Mouse (Mus musculus) layer of hippocampus, adult 11-12 months (tissue): ENCODE measurements around the gene Akt2.
"Not testable (repeated sequence)": the region's sequence is repeated elsewhere in the genome, so short reads cannot be mapped to it uniquely, and the experiment has no call there.

Source experiments
- DNase-seq: peaks from one replicate; pipeline ENCODE4 v3.0.0; 2022; ENCODE audit warnings: low spot score

The Akt2 gene

GRCm38 (mm10) chr7:27613751-27614499 lies 22.6 kb downstream of the Akt2 start:
- peak; percentile 72 for DNase-seq

GRCm38 (mm10) chr7:27621028-27621427 lies 29.7 kb downstream of the Akt2 start:
- no peak for DNase-seq

DNA sequence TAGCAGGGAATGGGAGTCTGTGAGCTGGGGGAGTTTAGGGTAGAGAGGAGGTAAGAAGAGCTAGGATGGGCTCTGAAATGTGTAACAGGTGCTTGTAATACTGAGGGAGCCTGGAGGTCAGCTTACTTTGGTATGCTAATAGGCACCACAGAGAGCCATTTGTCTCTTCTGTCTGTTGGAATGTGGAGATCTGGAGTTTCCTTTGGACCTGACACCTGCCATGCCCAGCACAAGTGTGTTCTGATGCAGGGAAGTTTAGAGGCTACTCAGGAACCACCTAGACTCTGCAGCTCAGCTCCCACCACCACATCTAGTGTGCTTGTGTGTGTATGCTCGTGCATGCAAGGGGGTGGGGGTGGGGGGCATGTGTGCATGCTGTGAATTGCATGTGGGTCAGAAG lies 30.9 kb downstream of the Akt2 start:
- no peak for DNase-seq

- no peak for DNase-seq
These were observed 33.6 kb downstream of the Akt2 start for GRCm38 (mm10) chr7:27624967-27625366.

DNA sequence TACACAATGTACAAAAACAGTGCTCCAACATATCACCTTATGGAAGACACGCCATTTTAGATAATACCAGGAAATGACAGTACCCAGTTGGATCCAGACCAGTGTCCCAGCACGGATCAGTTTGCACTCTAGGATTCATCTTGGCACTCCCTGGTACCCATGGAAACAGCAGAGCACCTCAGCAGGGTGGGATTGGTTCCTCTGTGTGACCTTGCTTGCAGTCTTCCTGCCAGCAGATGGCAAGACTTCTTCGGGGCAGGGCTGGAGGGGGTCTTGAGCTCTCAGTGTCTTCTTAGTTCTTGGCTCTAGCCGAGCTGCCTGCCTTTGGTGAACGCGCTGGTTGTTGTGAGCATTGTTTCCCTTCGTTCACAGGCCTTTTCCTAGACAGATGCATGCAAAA lies 36.4 kb downstream of the Akt2 start:
- DNase-seq, result no peak

DNA sequence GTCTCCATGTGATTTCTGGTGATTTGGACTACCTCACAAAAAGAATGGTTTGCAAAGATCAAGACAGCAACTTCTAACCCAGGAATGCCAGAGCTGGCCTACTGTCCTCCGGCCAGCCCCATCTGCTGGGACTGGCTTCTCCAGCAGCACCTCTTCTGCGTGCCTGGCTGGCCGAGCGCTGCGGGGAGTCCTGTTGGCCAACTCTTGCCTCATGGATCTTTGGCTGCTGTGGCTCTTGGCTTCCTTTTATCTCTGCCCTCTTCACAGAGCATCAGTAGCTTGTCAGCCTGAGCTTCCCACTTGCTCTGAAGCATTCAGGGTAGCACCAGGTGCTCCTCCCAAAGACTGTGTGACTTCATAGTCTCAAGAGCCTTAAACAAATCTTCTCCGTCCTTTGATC lies 36.8 kb downstream of the Akt2 start:
- DNase-seq, result no peak

DNA sequence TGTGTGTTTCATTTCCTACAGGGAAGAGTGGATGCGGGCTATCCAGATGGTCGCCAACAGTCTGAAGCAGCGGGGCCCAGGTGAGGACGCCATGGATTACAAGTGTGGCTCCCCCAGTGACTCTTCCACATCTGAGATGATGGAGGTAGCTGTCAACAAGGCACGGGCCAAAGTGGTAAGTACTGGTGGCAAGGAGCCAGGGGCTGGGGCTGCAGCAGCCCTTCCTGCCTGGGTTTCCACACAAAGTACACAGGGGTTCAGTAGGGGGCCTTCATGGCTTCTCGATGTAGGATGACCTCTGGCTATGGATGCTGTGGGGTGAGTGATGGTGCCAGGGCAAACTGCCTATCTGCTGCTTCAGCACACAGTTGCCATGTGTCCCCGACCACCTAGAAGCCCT lies 37.5 kb downstream of the Akt2 start:
- not testable (repeated sequence) for DNase-seq

- no peak for DNase-seq
These were observed 40.1 kb downstream of the Akt2 start for GRCm38 (mm10) chr7:27631439-27631838.

GRCm38 (mm10) chr7:27633166-27633565 lies 41.8 kb downstream of the Akt2 start:
- DNase-seq, result no peak

- no peak for DNase-seq
These were observed 43.3 kb downstream of the Akt2 start for GRCm38 (mm10) chr7:27634691-27635090.

- DNase-seq, result not testable (repeated sequence)
These were observed 43.7 kb downstream of the Akt2 start for GRCm38 (mm10) chr7:27635094-27635493.

DNA sequence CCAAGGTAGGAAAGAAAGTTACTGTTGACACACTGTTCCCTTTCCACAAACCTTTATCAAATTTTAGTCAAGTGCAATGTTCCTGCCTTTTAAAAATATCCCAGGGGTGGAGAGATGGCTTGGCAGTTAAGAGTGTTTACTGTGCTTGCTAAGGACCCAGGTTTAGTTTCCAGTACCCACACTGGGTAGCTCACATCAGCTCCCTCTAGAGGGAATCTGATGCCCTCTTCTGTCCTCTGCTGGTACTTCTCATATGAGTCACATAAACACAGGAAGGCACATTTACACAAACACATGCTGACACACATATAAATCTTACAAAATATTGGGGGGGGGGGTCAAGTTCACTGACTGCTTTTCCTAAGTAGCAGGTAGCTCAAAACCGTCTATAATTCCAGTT lies 53.1 kb downstream of the Akt2 start:
- DNase-seq, result no peak

DNA sequence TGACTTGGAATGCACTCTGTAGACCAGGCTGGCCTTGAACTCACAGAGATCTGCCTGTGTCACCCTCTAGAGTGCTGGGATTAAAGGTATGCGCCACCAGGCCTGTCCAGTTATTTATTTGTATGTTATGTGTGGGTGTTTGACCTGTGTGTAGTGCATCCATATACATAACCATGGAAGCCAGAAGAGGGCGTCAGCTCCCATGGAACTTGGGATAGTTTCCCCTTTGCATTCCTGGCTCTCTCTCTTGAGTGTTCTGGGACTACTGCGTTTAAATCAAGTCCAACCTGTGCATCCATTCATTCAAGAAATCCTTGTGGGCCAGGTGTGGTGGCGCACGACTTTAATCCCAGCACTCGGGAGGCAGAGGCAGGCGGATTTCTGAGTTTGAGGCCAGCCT lies 55.2 kb downstream of the Akt2 start:
- DNase-seq, result no peak

GRCm38 (mm10) chr7:27647281-27648002 lies 56.1 kb downstream of the Akt2 start:
- no peak for DNase-seq

- no peak for DNase-seq
These were observed 58.4 kb downstream of the Akt2 start for GRCm38 (mm10) chr7:27649723-27650122.

- peak; percentile 83 for DNase-seq
These were observed 59.6 kb downstream of the Akt2 start for GRCm38 (mm10) chr7:27650949-27651348.

DNA sequence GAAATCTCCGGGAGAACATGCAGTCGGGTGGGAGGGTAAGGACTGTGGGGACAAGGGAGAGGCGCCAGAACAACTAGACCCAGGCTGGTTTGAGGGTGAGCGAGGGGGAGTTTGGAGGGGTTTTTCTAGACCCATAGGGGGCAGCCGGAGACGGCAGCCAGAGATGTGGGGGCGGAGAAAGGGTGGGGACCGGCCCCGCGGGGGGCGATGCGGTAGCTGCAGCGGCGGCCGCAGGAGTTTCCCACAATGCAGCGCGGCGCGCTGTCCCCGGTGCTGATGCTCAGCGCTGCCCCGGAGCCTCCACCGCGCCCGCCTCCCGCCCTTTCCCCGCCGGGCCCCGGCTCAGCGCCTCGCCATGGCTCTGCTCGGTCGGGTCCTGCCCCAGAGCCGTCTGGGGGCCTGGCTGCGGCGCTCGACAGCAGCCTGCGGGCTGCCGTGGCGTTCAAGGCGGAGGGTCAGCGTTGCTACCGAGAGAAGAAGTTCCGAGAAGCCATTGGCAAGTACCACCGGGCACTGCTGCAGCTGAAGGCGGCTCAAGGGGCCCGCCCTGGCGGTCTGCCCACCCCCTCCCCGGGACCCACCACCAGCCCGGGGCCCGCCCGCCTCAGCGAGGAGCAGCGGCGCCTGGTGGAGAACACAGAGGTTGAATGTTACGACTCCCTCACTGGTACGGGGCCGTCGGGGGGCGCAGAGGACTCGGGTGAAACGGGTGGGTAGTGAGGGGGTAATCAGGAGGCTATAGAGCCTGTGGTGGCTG lies 62.5 kb downstream of the Akt2 start, which contains the start of gene Ttc9b:
Gene Ttc9b (plus strand): TSS at position 235 of the 757 bp plus-strand sequence.
- peak; percentile 66 for DNase-seq

DNA sequence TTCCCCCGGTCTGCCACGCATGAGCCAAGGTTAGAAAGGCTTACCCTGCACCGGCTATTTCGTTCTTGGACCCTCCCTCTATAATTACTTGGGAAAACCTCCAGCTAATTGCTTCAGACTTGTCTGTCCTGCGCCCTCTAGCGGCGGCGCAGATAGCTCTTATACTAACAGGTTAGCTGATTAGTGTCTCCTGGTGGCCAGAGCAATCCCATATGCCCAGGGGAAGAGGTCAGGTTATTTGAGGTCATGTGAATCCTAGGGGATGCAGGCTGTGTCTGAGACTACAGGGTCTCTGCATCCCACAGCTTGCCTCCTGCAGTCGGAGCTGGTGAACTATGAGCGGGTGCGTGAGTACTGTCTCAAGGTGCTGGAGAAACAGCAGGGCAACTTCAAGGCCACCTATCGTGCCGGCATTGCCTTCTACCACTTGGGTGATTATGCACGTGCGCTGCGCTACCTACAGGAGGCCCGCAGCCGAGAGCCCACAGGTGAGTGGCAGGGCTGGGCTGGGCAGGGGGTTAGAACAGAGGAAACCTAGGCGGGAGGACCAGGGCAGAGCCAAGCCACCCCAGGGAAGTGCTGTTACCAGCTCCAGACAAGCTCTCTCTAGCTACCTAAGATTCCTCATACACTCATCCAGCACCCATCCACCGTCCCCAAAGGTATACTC lies 63.4 kb downstream of the Akt2 start:
- peak; percentile 76 for DNase-seq

- no peak for DNase-seq
These were observed 64.2 kb downstream of the Akt2 start for GRCm38 (mm10) chr7:27655545-27655944.

DNA sequence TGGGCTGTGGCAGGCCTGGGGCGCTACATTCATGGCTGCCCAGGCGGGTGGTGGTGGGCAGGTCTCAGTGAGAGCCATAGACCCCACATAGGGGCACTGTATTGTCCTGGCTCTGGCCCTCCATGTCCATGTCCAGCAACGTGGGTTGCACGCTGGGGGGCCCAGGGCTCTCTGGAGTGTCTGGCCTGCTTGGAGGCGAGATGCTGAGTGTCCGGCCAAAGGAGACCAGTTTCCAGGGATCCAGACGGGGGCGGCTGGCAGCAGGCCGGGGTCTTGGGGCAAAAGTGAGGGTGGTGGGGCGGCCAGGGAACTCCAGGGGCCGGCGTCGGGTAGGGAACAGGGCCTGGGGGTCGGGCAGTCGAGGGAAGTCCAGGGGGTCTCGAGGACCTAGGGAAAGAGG lies 65.2 kb downstream of the Akt2 start:
- no peak for DNase-seq

GRCm38 (mm10) chr7:27657824-27658395 lies 66.6 kb downstream of the Akt2 start:
- no peak for DNase-seq
